Mouse (Mus musculus) gastrocnemius, postnatal 4 days (tissue): ENCODE measurements around the gene Fpr3. TPM values are rescaled to one million over a fixed set of nuclear protein-coding genes. Genes with fewer than 3 reads are reported as not detected.
"Not testable (repeated sequence)": the region's sequence is repeated elsewhere in the genome, so short reads cannot be mapped to it uniquely, and the experiment has no call there.

Experiments
- DNase-seq, 2 experiments: peaks; one replicate each; pipeline ENCODE4 v3.0.0; 2021 to 2022; ENCODE audit warnings: low spot score in 2 of 2, mixed read lengths in 2 of 2
- long read RNA-seq, 2 experiments: library from polyadenylated mRNA; stranded (forward); transcript quantifications; one replicate each; pipeline ENCODE4 v2.0.0; 2021
- total RNA-seq, 2 experiments: library from RNA; stranded (reverse); gene quantifications; 2 replicates each; pipeline ENCODE4 v1.2.3; 2021

Gene Fpr3
- total RNA-seq: not detected
- long read RNA-seq, experiment 1: 0 reads
- long read RNA-seq, experiment 2: 0 reads

- no peak for DNase-seq
These were observed at the start of gene Fpr3, which contains the start of gene Fpr2 for GRCm38 (mm10) chr17:17887774-17888248. TSS of gene Fpr3 (plus strand) at chr17:17887852. TSS of gene Fpr2 (plus strand) at chr17:17887824.

- DNase-seq: peak; percentile 83 to 94
These were observed 49.5 kb upstream of the Fpr3 start for GRCm38 (mm10) chr17:17837919-17838701.

- no peak for DNase-seq
These were observed 48.4 kb upstream of the Fpr3 start for GRCm38 (mm10) chr17:17839276-17839675.

DNA sequence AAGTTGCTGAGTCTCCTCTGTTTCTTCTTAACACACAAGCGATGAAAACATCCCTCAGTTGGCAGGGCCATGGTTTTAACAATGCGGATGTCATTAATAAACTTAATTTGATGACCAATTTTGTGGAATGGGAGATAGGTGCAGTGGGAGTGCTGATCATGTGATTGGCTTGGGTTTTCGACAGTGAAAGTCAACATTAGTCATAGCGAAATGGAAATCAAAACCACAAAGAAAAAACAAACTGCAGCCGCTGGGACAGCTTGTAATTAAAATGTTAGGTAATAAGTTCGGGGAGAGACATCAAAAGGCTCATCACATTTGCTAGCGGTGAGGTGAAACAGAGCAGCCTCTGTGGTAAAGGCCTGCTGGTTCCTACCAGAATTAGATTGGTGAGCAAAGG, 46.9 kb upstream of the Fpr3 start:
- DNase-seq: no peak

GRCm38 (mm10) chr17:17843534-17844261, 44.0 kb upstream of the Fpr3 start:
- DNase-seq: no peak

GRCm38 (mm10) chr17:17844606-17845005, 43.0 kb upstream of the Fpr3 start:
- DNase-seq: not testable (repeated sequence)

GRCm38 (mm10) chr17:17845187-17846027, 42.2 kb upstream of the Fpr3 start:
- DNase-seq: no peak

DNA sequence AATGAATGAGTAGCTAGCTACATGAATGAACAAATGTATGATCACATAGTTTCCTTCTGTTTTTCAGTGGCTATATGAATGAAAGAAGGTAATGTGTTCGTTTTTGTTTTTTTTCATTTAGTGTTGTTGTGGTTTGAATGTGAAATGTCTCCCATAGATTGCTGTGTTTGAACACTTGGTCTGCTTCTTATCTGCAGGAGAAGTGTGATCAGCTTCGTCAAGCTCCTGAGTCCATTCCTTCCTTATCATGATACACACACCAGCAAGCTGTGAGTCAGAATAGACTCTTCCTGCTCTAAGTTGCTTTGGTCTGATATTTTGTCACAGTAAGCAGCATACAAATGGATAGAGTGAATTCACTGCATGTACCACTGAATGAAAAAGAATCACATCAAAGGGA, 38.7 kb upstream of the Fpr3 start:
- DNase-seq: no peak

DNA sequence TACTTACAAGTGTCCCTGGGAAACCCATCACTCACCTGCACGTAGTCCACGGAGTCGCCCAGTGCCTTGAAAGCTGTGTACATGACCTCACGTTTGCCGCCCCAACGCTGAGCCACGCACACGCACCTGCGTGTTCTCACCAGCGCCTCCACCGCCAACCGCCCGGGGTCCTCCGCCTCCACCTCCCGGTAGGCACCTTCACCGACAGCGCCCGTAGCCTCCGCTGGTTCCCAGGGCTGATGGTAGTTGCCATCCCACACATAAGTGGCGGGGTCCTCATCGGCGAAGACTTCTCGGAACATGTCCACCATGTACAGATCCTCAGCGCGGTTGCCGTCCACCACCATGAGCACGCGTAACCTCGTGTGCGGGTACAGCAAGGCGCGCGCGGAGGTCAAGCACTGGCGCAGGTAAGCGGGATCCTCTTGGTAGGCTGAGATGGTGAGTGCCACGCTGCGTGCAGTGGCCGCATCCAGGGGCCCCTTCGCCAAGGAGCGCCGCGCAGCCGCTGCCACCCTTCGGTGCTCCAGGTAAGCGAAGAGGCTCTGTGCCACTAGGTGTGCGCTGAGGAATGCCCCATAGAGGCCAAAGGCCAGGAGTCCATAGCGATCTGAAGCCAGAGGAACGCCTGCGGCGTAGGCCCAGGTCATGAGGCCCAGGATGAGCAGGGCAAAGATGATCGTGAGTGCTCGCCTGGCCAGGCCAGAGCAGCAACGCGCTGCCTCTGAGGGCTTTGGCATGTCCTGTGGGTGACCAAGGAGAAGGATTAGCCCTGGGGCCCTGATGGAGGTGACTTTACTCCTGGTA, 37.5 kb upstream of the Fpr3 start:
- DNase-seq: no peak

DNA sequence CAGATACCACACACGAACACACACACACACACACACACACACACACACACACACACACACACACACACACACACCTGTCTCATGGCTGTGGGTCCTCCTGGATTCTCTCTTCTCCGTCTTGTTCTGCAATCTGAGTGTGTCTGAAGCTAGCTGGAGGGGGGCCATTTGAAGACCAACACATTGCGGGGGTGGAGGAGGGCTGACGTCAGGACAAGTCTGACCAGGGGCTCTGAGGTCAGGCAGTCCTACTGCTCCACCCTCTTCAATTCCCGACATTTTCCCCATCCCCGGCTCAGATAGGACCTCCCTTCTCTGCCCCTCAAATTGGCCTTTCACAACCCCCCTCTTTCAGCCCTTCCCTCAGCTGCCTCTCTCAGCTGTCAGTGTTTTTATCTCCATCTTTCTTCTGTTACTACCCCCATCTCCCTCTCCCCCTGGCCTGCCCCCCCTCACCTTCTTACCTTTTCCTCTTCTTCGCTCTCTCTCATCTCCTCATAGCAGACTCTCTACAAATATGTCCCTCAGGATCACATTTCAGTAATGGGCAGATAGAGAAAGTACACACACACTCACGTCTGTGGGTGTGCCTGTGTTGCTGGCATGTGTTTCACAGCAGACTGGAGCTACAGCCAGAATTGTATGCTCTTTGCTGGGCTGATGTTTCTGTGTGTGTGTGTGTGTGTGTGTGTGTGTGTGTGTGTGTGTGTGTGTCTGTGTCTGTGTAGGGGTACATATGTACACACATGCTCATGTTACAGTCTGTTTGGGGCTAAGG, 32.4 kb upstream of the Fpr3 start, which contains the start of gene Has1:
TSS of gene Has1 (minus strand) at position 142 of the 775 bp plus-strand sequence.
- no peak for DNase-seq

DNA sequence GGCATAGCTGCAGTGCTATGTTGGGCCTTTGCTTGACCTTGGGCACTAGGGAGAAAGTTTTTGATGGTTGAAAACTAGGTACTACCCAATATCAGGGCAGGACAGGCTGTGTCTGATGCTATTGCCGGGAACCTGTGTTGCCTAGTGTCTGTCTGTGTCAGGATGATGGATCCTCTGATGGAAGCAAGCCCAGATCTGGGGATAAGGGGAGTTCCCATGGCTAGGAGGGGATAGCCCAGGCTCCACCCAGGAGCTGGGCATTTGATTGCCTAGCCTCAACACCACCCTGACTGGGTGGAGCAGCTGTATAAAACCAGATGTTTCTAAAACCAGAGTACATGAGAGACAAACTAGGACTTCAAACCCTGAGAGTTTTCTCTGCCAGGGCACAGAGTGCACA, 31.0 kb upstream of the Fpr3 start:
- DNase-seq: no peak

DNA sequence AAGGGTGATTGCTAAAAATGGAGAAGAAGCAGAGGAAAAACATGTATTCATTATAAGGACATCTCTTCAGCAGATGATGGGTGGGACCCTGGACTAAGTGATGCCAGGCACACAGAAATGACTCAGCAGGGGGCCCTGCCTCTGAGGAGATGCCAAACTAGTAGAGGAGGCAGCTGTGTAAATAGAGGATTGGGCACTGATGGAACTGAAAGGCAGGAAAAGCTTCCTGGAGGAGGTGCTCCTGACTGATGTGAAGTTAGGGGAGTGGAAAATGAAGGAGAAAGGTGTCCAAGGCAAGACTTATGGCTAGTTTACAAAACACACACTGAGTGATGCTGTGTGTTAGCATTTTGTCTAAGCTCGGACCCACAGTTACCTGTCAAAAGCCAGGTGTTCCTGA, 30.2 kb upstream of the Fpr3 start:
- DNase-seq: no peak

DNA sequence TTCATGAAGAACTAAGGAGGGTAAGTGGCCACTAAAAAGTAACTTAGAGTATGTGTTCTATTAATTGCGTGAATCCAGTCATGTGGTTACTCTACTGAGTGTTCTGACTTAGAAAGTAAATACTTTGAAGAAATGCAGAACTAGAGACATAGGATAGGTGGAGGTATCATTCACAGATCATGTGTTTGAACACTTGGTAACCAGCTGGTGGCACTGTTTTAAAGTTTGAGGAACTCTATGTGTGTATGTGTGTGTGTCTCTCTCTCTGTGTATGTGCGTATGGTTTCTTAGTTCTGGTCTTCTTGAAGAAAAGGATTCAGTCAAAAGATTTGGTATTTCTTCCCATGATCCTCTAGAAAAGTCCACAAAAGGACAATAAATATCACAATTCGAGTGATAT, 27.5 kb upstream of the Fpr3 start:
- DNase-seq: no peak

GRCm38 (mm10) chr17:17862360-17862759, 25.3 kb upstream of the Fpr3 start:
- DNase-seq: no peak

GRCm38 (mm10) chr17:17865168-17865567, 22.5 kb upstream of the Fpr3 start:
- no peak for DNase-seq

DNA sequence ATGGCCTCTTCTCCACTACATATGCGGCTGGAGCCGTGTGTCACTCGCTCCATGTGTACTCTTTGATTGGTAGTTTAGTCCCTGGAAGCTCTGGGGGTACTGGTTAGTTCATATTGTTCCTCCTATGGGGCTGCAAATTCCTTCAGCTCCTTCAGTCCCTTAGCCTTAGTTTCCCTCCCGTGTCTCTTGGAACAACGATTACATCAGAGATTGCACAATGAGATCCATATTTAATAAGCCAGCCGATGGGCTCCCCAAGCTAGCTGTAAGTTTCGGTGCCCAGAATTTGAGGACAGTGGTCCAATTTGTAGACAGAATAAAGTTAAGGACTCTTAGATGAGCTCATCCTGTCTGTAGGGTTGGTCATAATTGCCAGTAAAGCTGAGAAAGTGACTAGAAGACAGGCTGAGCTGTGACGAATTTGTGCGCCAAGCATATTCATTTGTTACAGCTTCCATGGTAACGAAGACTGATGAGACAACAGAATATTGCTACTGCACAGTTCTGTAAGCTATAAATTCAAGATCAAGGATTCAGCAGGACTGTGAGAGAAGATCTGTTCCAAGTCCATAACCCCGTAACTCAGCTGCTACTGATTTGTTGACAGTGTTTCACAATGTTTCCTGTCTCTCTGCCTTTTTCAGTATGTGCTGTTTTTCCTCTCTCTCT, 20.7 kb upstream of the Fpr3 start:
- DNase-seq: no peak

DNA sequence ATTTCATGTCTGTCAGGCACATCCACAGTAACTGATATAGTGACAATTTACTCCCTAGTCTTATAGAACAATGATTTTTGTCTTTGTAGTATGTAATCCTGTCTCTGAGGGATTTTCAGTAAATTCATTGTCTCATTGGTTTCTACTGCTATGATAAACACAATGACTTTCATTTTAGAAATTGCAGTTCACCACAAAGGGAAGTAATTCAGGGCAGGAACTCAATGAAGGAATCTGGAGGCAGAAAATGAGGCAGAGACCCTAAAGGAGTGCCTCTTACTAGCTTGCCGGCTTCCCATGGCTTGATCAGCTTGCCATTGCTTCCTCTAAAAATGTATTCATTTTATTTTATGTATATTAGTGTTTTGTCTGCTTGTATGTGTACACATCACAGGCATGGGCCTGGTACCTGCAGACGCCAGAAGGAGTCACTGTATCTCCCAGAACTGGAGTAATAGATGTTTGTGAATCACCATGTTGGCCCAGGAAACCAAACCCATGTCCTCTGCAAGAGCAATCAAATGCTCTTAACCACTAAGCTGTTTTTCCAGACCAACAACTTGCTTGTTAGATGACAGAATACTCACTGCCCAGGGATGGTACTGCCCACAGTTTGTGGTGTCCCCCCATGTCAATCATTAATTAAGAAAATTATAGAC, 16.6 kb upstream of the Fpr3 start:
- DNase-seq: no peak

DNA sequence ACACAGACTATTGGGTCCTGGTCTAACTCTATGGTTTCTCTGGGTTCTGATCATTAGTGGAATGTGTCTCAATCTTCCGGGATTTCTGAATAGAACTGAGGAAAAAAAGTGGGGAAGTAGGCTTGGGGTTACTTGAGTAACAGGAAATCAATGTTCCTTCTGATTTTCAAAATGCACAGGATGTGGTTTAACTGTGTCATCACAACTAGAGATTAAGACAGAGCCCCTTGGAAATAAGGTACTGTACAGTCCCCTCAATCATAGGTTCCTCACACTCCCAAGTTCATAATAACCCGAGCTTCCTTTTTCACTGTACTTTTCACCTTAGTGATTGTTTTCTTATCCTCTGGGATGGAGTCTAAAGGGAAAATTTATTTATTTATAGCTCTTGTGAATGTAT, 16.0 kb upstream of the Fpr3 start:
- no peak for DNase-seq

DNA sequence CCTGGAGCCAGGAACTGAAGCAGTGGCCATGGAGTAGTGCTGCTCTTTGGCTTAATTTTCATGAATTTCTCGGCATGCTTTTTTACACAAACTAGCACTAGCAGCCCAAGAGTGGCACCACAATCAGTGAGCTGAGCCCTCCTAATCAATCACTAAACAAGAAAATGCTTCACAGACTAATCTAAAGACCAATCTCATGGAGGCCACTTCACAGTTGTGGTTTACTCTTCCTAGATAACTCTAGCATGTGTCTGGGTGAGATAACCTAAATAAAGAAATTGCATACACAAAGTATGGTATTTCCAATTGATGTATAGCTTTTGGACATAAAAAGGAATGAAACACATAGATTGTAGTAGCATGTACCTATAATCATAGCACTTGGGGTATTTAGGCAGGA, 8.3 kb upstream of the Fpr3 start:
- no peak for DNase-seq
